Mouse (Mus musculus): ENCODE data around the gene Snap25.

GRCm38 (mm10) chr2:136713299-136713758, at the start of gene Snap25:
- TF ChIP-seq CTCF (IDR thresholded peaks at IDR 0.05; ENCODE audit: low read depth, low read length) (no peak), GATA1 (IDR thresholded peaks at IDR 0.05; ENCODE audit: borderline replicate concordance, low read length) (no peak), TAL1 (conservative IDR thresholded peaks at IDR 0.05; ENCODE audit: low read depth, low read length) (no peak)

Data from G1E (cell line).